Mouse (Mus musculus) MEL (cell line): Measurements from ENCODE around the gene Vti1b.

ENCODE experiments used
- CHD2 ChIP-seq: IDR thresholded peaks from 2 replicates; pipeline ENCODE4 v1.6.1; 2011; ENCODE audit warnings: low read length, improper control_type of control experiment
- CTCF ChIP-seq, 3 experiments: IDR thresholded peaks in 2 of 3; conservative IDR thresholded peaks in 1 of 3; 2 replicates each; pipeline ENCODE4 v1.5.1; 2011 to 2012; ENCODE audit warnings: low read length in 3 of 3, low read depth in 2 of 3, mild to moderate bottlenecking in 2 of 3, improper control_type of control experiment in 1 of 3, inconsistent platforms in 1 of 3, mixed read lengths in 1 of 3, moderate library complexity in 1 of 3; ENCODE audit not compliant: control insufficient read depth in 1 of 3, insufficient read depth in 1 of 3, poor library complexity in 1 of 3, severe bottlenecking in 1 of 3
- EP300 ChIP-seq, 2 experiments: IDR thresholded peaks; 2 replicates each; pipeline ENCODE4 v1.6.1; 2011; ENCODE audit warnings: improper control_type of control experiment in 2 of 2, low read length in 2 of 2, low read depth in 1 of 2, mild to moderate bottlenecking in 1 of 2
- JUND ChIP-seq: IDR thresholded peaks from 2 replicates; pipeline ENCODE4 v1.6.1; 2011; ENCODE audit warnings: low read depth, mild to moderate bottlenecking, improper control_type of control experiment, low read length
- KAT2A ChIP-seq: conservative IDR thresholded peaks from 2 replicates; pipeline ENCODE4 v1.6.1; 2012; ENCODE audit warnings: low read depth, low read length, improper control_type of control experiment, inconsistent platforms
- MAX ChIP-seq: IDR thresholded peaks from 2 replicates; pipeline ENCODE4 v1.6.1; 2011; ENCODE audit warnings: low read length, improper control_type of control experiment
- MXI1 ChIP-seq: IDR thresholded peaks from 2 replicates; pipeline ENCODE4 v1.6.1; 2011; ENCODE audit warnings: mild to moderate bottlenecking, low read depth, low read length, improper control_type of control experiment
- POLR2A ChIP-seq, 2 experiments: IDR thresholded peaks; 2 replicates each; pipeline ENCODE4 v1.6.1; 2011 to 2012; ENCODE audit warnings: low read length in 2 of 2, mild to moderate bottlenecking in 2 of 2, control low read depth in 1 of 2, improper control_type of control experiment in 1 of 2, low read depth in 1 of 2, moderate library complexity in 1 of 2; ENCODE audit not compliant: control insufficient read depth in 1 of 2, insufficient read depth in 1 of 2, poor library complexity in 1 of 2
- POLR2AphosphoS2 ChIP-seq: IDR thresholded peaks from 2 replicates; pipeline ENCODE4 v1.6.1; 2011; ENCODE audit warnings: low read length, improper control_type of control experiment
- SIN3A ChIP-seq: IDR thresholded peaks from 2 replicates; pipeline ENCODE4 v1.6.1; 2012; ENCODE audit warnings: low read length, improper control_type of control experiment, inconsistent platforms
- TAL1 ChIP-seq: IDR thresholded peaks from 2 replicates; pipeline ENCODE4 v1.6.1; 2012; ENCODE audit warnings: mild to moderate bottlenecking, inconsistent platforms, low read length, moderate library complexity, mixed read lengths
- ZC3H11A ChIP-seq: IDR thresholded peaks from 2 replicates; pipeline ENCODE4 v1.6.1; 2012; ENCODE audit warnings: low read depth, mild to moderate bottlenecking, inconsistent platforms, low read length, improper control_type of control experiment
- ZMIZ1 ChIP-seq: IDR thresholded peaks from 2 replicates; pipeline ENCODE4 v1.6.1; 2012; ENCODE audit warnings: low read depth, mild to moderate bottlenecking, inconsistent platforms, low read length, improper control_type of control experiment, moderate library complexity
- ZNF384 ChIP-seq: IDR thresholded peaks from 2 replicates; pipeline ENCODE4 v1.6.1; 2012; ENCODE audit warnings: low read depth, mild to moderate bottlenecking, inconsistent platforms, low read length, improper control_type of control experiment

- no peak for TF ChIP-seq POLR2A (IDR thresholded peaks at IDR 0.05; ENCODE audit: control insufficient read depth in 1 of 2, insufficient read depth in 1 of 2, low read depth in 1 of 2, low read length in 2 of 2, poor library complexity in 1 of 2)
- no peak for TF ChIP-seq SIN3A
- no peak for TF ChIP-seq CTCF (IDR thresholded peaks at IDR 0.05 in 2 of 3, conservative IDR thresholded peaks at IDR 0.05 in 1 of 3; ENCODE audit: control insufficient read depth in 1 of 3, insufficient read depth in 1 of 3, low read depth in 2 of 3, low read length in 3 of 3, poor library complexity in 1 of 3, severe bottlenecking in 1 of 3)
- no peak for TF ChIP-seq ZC3H11A
- no peak for TF ChIP-seq ZMIZ1
- TF ChIP-seq CHD2: no peak
- TF ChIP-seq MAX: no peak
- no peak for TF ChIP-seq ZNF384
- TF ChIP-seq KAT2A: no peak
- TF ChIP-seq POLR2AphosphoS2: no peak
- no peak for TF ChIP-seq TAL1
- TF ChIP-seq EP300 (IDR thresholded peaks at IDR 0.05; ENCODE audit: low read depth in 1 of 2, low read length in 2 of 2): no peak
- TF ChIP-seq MXI1: no peak
- TF ChIP-seq JUND: no peak
These were observed 53.5 kb downstream of the Vti1b start for GRCm38 (mm10) chr12:79118991-79119390.
